ENCODE assay signal across 8 mouse cellular contexts in the genomic region with DNA sequence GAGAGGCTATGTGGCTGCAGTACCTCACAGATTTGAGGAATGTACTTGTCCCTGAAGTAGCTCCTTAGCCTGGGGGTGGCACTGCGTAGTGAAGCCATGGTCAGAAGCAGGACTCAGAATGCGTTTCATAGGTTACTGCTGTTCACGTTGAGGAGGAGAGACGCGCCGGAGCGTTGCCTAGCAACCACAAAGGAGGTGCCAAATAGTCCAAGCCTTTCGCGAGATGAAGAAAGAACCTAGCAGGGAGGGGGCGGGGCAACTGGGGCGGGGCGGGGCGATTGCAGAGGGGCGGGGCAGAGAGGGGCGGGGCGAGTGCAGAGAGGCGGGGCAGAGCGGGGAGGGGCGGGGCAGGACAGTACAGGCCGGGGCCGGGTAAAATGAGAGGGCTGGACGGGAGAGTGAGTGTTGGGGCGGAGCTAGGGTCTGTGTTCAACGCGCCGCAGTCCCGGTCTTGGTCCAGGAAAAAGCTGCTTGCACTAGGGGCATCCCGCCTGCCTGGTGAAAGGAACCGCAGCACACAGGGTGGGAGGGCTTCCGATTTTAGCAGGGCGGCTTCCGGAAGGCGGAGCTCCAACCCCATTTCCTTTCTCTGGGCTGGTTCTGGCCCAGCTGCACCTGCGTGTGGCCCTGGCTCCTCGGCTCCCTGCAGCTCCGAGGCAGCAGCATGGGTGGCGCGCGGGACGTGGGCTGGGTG. TPM values are rescaled to one million over a fixed set of nuclear protein-coding genes. Genes with fewer than 3 reads are reported as not detected.
DNase-seq lines count a peak whose midpoint lies in the region; ATAC-seq and TF ChIP-seq lines count a peak whose summit lies in the region.

A gene (minus strand): TSS at position 196 of the 694 bp plus-strand sequence.
A gene (plus strand): TSS at position 375 of the 694 bp plus-strand sequence.

- ATAC-seq in embryonic facial prominence, embryonic 13.5 days (ENCODE audit: insufficient number of reproducible peaks, insufficient read depth, low FRiP score, low TSS enrichment, low read depth): peak; percentile 96
- peak; percentile 99 for ATAC-seq in limb, embryonic 13.5 days (ENCODE audit: low FRiP score, low read depth)
- ATAC-seq in midbrain, embryonic 16.5 days: peak; percentile 98

- TF ChIP-seq CTCF in heart, adult 2 months (IDR thresholded peaks at IDR 0.05): no peak

- peak within 1 kb of the TSS; percentile 91 for H3K4me3 ChIP-seq in embryonic facial prominence, embryonic 13.5 days
- H3K4me3 ChIP-seq in heart, adult 2 months: peak within 1 kb of the TSS; percentile 74
- H3K4me3 ChIP-seq in limb, embryonic 13.5 days: peak within 1 kb of the TSS; percentile 82
- peak within 1 kb of the TSS; percentile 82 for H3K4me3 ChIP-seq in midbrain, embryonic 16.5 days (ENCODE audit: low read depth, low read length)

- peaks cover 12% of the 10 kb centered on the region for H3K4me1 ChIP-seq in embryonic facial prominence, embryonic 13.5 days
- H3K4me1 ChIP-seq in heart, adult 2 months (ENCODE audit: control insufficient read depth, insufficient read depth, low read length): peaks cover 2% of the 10 kb centered on the region
- H3K4me1 ChIP-seq in limb, embryonic 13.5 days: peaks cover 14% of the 10 kb centered on the region
- H3K4me1 ChIP-seq in midbrain, embryonic 16.5 days (ENCODE audit: control insufficient read depth, insufficient read depth, low read length): peaks cover 10% of the 10 kb centered on the region

- no peaks in the 10 kb centered on the region for H3K9me3 ChIP-seq in embryonic facial prominence, embryonic 13.5 days
- no peaks in the 10 kb centered on the region for H3K9me3 ChIP-seq in limb, embryonic 13.5 days
- no peaks in the 10 kb centered on the region for H3K9me3 ChIP-seq in midbrain, embryonic 16.5 days (replicated peaks; ENCODE audit: control insufficient read depth, low read length, poor library complexity, severe bottlenecking)

- peaks cover 15% of the 10 kb centered on the region for H3K27me3 ChIP-seq in embryonic facial prominence, embryonic 13.5 days
- no peaks in the 10 kb centered on the region for H3K27me3 ChIP-seq in heart, adult 2 months (ENCODE audit: control insufficient read depth, insufficient read depth, low read length)
- peaks cover 22% of the 10 kb centered on the region for H3K27me3 ChIP-seq in limb, embryonic 13.5 days
- H3K27me3 ChIP-seq in midbrain, embryonic 16.5 days (ENCODE audit: control insufficient read depth, insufficient read depth, low read depth, low read length): no peaks in the 10 kb centered on the region

- DNase-seq in 3134 (ENCODE audit: extremely low read depth, insufficient read length, low spot score): peak; percentile 84
- peak; percentile 88 to 90 for DNase-seq in adrenal gland, postnatal 36 days
- peak; percentile 86 to 90 for DNase-seq in heart, adult 2 months
- DNase-seq in kidney, adult 8-10 months: peak; percentile 91 to 92
- peak; percentile 59 to 87 for DNase-seq in spleen, postnatal 10 days (ENCODE audit: low spot score in 2 of 2)

- no peaks in the 10 kb centered on the region for H3K79me2 ChIP-seq in heart, adult 2 months (replicated peaks; ENCODE audit: control insufficient read depth, insufficient read depth, low read length)

- H3K4me2 ChIP-seq in embryonic facial prominence, embryonic 13.5 days: peak within 1 kb of the TSS; percentile 79
- peak within 1 kb of the TSS; percentile 84 for H3K4me2 ChIP-seq in limb, embryonic 13.5 days (replicated peaks)
- H3K4me2 ChIP-seq in midbrain, embryonic 16.5 days (ENCODE audit: low read length): peak within 1 kb of the TSS; percentile 90

- H3K9ac ChIP-seq in embryonic facial prominence, embryonic 13.5 days: peak within 1 kb of the TSS; percentile 90
- peak within 1 kb of the TSS; percentile 91 for H3K9ac ChIP-seq in heart, adult 2 months (ENCODE audit: low read depth, low read length)
- peak within 1 kb of the TSS; percentile 84 for H3K9ac ChIP-seq in limb, embryonic 13.5 days
- peak within 1 kb of the TSS; percentile 96 for H3K9ac ChIP-seq in midbrain, embryonic 16.5 days (ENCODE audit: low read depth, low read length)

- H3K36me3 ChIP-seq in embryonic facial prominence, embryonic 13.5 days: peaks cover 26% of the 10 kb centered on the region
- no peaks in the 10 kb centered on the region for H3K36me3 ChIP-seq in heart, adult 2 months (ENCODE audit: control insufficient read depth, insufficient read depth, low read length)
- peaks cover 27% of the 10 kb centered on the region for H3K36me3 ChIP-seq in limb, embryonic 13.5 days
- H3K36me3 ChIP-seq in midbrain, embryonic 16.5 days (ENCODE audit: control insufficient read depth, insufficient read depth, low read length): peaks cover 12% of the 10 kb centered on the region; the same call in 1 of the 2 replicates

- 0% methylated on average over 32 of the region's 40 CpGs for WGBS in embryonic facial prominence, embryonic 13.5 days
- WGBS in heart, adult 2 months: under 1% methylated on average over 35 of the region's 40 CpGs
- WGBS in limb, embryonic 13.5 days: under 1% methylated on average over 35 of the region's 40 CpGs
- WGBS in midbrain, embryonic 16.5 days: under 1% methylated on average over 26 of the region's 40 CpGs

- intact Hi-C loops in heart, adult 2 months (cut with DNase I): loop anchor here (5.0 to 10.0 kb wide), 3 partner anchors 57 to 761 kb away; a partner anchor contains a TSS

- TF ChIP-seq EP300 in heart, adult 2 months (IDR thresholded peaks at IDR 0.05; ENCODE audit: insufficient read depth, low read depth, low read length): 0 out of 2 replicates have a peak, but pooled peaks have one; percentile 9

- H3K27ac ChIP-seq in embryonic facial prominence, embryonic 13.5 days: peak within 1 kb of the TSS; percentile 80
- H3K27ac ChIP-seq in heart, adult 2 months: peak within 1 kb of the TSS; percentile 65
- H3K27ac ChIP-seq in limb, embryonic 13.5 days: peak within 1 kb of the TSS; percentile 82
- H3K27ac ChIP-seq in midbrain, embryonic 16.5 days (ENCODE audit: low read length): peak within 1 kb of the TSS; percentile 86

- peak; percentile 67 for TF ChIP-seq POLR2A in heart, adult 2 months (IDR thresholded peaks at IDR 0.05; ENCODE audit: insufficient read depth, low read depth, low read length)

RNA-seq across cellular contexts. Expression of the first gene that starts in this region (rescaled TPM):
- not detected for total RNA-seq in adrenal gland, postnatal 36 days (2021)
- polyA plus RNA-seq in embryonic facial prominence, embryonic 13.5 days (2015; fragmentation: Nextera tagmentation; extraction: Ambion mirVana): 0.14 and 0.47 TPM in 2 replicates
- total RNA-seq in heart, adult 2 months (2021): not detected
- 0.35 and 0.47 TPM in 2 replicates for polyA plus RNA-seq in heart, adult 2 months (2012; rRNA removed)
- 0.08 and 0.24 TPM in 2 replicates for polyA plus RNA-seq in limb, embryonic 13.5 days (2015; fragmentation: Nextera tagmentation; extraction: Ambion mirVana)
- 0.25 and 0.45 TPM in 2 replicates for polyA plus RNA-seq in midbrain, embryonic 16.5 days (2015; fragmentation: Nextera tagmentation; extraction: Ambion mirVana)

RNA-seq across cellular contexts. Expression of the second gene that starts in this region (rescaled TPM):
- total RNA-seq in adrenal gland, postnatal 36 days (2021): 10 to 100 TPM; 11.4 to 28.0 TPM
- 51.0 and 51.6 TPM in 2 replicates for polyA plus RNA-seq in embryonic facial prominence, embryonic 13.5 days (2015; fragmentation: Nextera tagmentation; extraction: Ambion mirVana)
- total RNA-seq in heart, adult 2 months (2021): 1 to 10 TPM; 8.0 to 9.4 TPM
- polyA plus RNA-seq in heart, adult 2 months (2012; rRNA removed): 10.8 and 12.2 TPM in 2 replicates
- 54.4 TPM in 2 replicates for polyA plus RNA-seq in limb, embryonic 13.5 days (2015; fragmentation: Nextera tagmentation; extraction: Ambion mirVana)
- 58.3 and 66.1 TPM in 2 replicates for polyA plus RNA-seq in midbrain, embryonic 16.5 days (2015; fragmentation: Nextera tagmentation; extraction: Ambion mirVana)

Comparison
In these comparisons a context has a peak if more than half of its experiments do, and no peak if none do; other contexts are left out.
1. Peak in every context shown above with its lines: DNase-seq, ATAC-seq, H3K4me3 ChIP-seq and H3K27ac ChIP-seq.